Mouse (Mus musculus): ENCODE measurements around the gene Ugt1a6a. TPM values are rescaled to one million over a fixed set of nuclear protein-coding genes. Genes with fewer than 3 reads are reported as not detected.

The Ugt1a6a gene
- polyA plus RNA-seq, 1 experiment from 2014 or later = 21.3 TPM

- in situ Hi-C loops (cut with MboI; ENCODE audit: low pct_unique_long_range_greater_than_20kb) = no loop called here
- no peaks in the 10 kb centered on the region for H3K27me3 ChIP-seq
- no peak for DNase-seq (ENCODE audit: low read depth, low spot score)
- CTCF ChIA-PET = no interaction called here
- TF ChIP-seq CTCF (IDR thresholded peaks at IDR 0.05) = no peak
- POLR2A ChIA-PET = no interaction called here
- ATAC-seq = no peak
Observed at GRCm38 (mm10) chr1:88229566-88229965, 95.0 kb downstream of the Ugt1a6a start.

GRCm38 (mm10) chr1:88229986-88230385 is 95.4 kb downstream of the Ugt1a6a start:
- ATAC-seq (no peak), DNase-seq (ENCODE audit: low read depth, low spot score) (no peak)
- no peaks in the 10 kb centered on the region for H3K27me3 ChIP-seq
- in situ Hi-C loops (cut with MboI; ENCODE audit: low pct_unique_long_range_greater_than_20kb) = no loop called here
- ChIA-PET POLR2A (no interaction called here), CTCF (interaction anchor here (1.5 kb wide), 1 partner anchor 34 kb away, joined by 4 read pairs; no protein-coding TSS in a partner anchor)
- no peak for TF ChIP-seq CTCF (IDR thresholded peaks at IDR 0.05)

GRCm38 (mm10) chr1:88230421-88230820 is 95.8 kb downstream of the Ugt1a6a start:
- in situ Hi-C loops (cut with MboI; ENCODE audit: low pct_unique_long_range_greater_than_20kb) = no loop called here
- ChIA-PET POLR2A (no interaction called here), CTCF (interaction anchor here (1.1 to 1.5 kb wide), 2 partner anchors 8 to 33 kb away, joined by 3 to 4 read pairs; no protein-coding TSS in a partner anchor)
- ATAC-seq (no peak), DNase-seq (ENCODE audit: low read depth, low spot score) (no peak)
- TF ChIP-seq CTCF (IDR thresholded peaks at IDR 0.05) = no peak
- H3K27me3 ChIP-seq = no peaks in the 10 kb centered on the region

- ATAC-seq (no peak), DNase-seq (ENCODE audit: low read depth, low spot score) (no peak)
- ChIA-PET POLR2A (interaction anchor here (1.0 kb wide), 1 partner anchor 21 kb away, joined by 3 read pairs; no protein-coding TSS in a partner anchor), CTCF (interaction anchor here (1.1 to 1.5 kb wide), 2 partner anchors 9 to 32 kb away, joined by 3 to 4 read pairs; no protein-coding TSS in a partner anchor)
- TF ChIP-seq CTCF (IDR thresholded peaks at IDR 0.05) = no peak
- H3K27me3 ChIP-seq = no peaks in the 10 kb centered on the region
- in situ Hi-C loops (cut with MboI; ENCODE audit: low pct_unique_long_range_greater_than_20kb) = no loop called here
Observed at GRCm38 (mm10) chr1:88230981-88231802, 96.6 kb downstream of the Ugt1a6a start.

- in situ Hi-C loops (cut with MboI; ENCODE audit: low pct_unique_long_range_greater_than_20kb) = no loop called here
- TF ChIP-seq CTCF (IDR thresholded peaks at IDR 0.05) = no peak
- CTCF ChIA-PET = interaction anchor here (1.0 to 1.3 kb wide), 3 partner anchors 9 to 16 kb away, joined by 3 to 4 read pairs (median 3); no protein-coding TSS in a partner anchor
- ATAC-seq (no peak), DNase-seq (ENCODE audit: low read depth, low spot score) (no peak)
- no peaks in the 10 kb centered on the region for H3K27me3 ChIP-seq
- POLR2A ChIA-PET = interaction anchor here (1.0 kb wide), 1 partner anchor 20 kb away, joined by 3 read pairs; no protein-coding TSS in a partner anchor
Observed at GRCm38 (mm10) chr1:88231803-88232499, 97.3 kb downstream of the Ugt1a6a start.

- ATAC-seq (no peak), DNase-seq (ENCODE audit: low read depth, low spot score) (no peak)
- H3K27me3 ChIP-seq = no peaks in the 10 kb centered on the region
- in situ Hi-C loops (cut with MboI; ENCODE audit: low pct_unique_long_range_greater_than_20kb) = no loop called here
- CTCF ChIA-PET = interaction anchor here (1.0 to 1.3 kb wide), 2 partner anchors 14 to 15 kb away, joined by 3 to 4 read pairs; no protein-coding TSS in a partner anchor
- POLR2A ChIA-PET = no interaction called here
- no peak for TF ChIP-seq CTCF (IDR thresholded peaks at IDR 0.05)
Observed at GRCm38 (mm10) chr1:88232664-88233380, 98.2 kb downstream of the Ugt1a6a start.

- ChIA-PET POLR2A (interaction anchor here (0.6 kb wide), 1 partner anchor 67 kb away, joined by 3 read pairs; no protein-coding TSS in a partner anchor), CTCF (interaction anchor here (1.3 to 1.4 kb wide), 2 partner anchors 10 to 20 kb away, joined by 3 read pairs; no protein-coding TSS in a partner anchor)
- TF ChIP-seq CTCF (IDR thresholded peaks at IDR 0.05) = no peak
- no peaks in the 10 kb centered on the region for H3K27me3 ChIP-seq
- DNase-seq (ENCODE audit: low read depth, low spot score) (no peak), ATAC-seq (no peak)
- in situ Hi-C loops (cut with MboI; ENCODE audit: low pct_unique_long_range_greater_than_20kb) = no loop called here
Observed at GRCm38 (mm10) chr1:88233421-88234247, 99.0 kb downstream of the Ugt1a6a start.

GRCm38 (mm10) chr1:88234248-88234610 is 99.6 kb downstream of the Ugt1a6a start:
- no peaks in the 10 kb centered on the region for H3K27me3 ChIP-seq
- in situ Hi-C loops (cut with MboI; ENCODE audit: low pct_unique_long_range_greater_than_20kb) = no loop called here
- POLR2A ChIA-PET = interaction anchor here (0.6 kb wide), 1 partner anchor 68 kb away, joined by 3 read pairs; no protein-coding TSS in a partner anchor
- ATAC-seq (no peak), DNase-seq (ENCODE audit: low read depth, low spot score) (no peak)
- CTCF ChIA-PET = interaction anchor here (1.3 to 1.4 kb wide), 2 partner anchors 11 to 21 kb away, joined by 3 read pairs; no protein-coding TSS in a partner anchor
- no peak for TF ChIP-seq CTCF (IDR thresholded peaks at IDR 0.05)

- ATAC-seq = no peak
- DNase-seq (ENCODE audit: low read depth, low spot score) = no peak
- in situ Hi-C loops (cut with MboI; ENCODE audit: low pct_unique_long_range_greater_than_20kb) = no loop called here
- ChIA-PET CTCF (interaction anchor here (1.0 to 1.4 kb wide), 3 partner anchors 11 to 21 kb away, joined by 3 read pairs; no protein-coding TSS in a partner anchor), POLR2A (no interaction called here)
- no peak for TF ChIP-seq CTCF (IDR thresholded peaks at IDR 0.05)
- no peaks in the 10 kb centered on the region for H3K27me3 ChIP-seq
Observed at GRCm38 (mm10) chr1:88234646-88235045, 100.0 kb downstream of the Ugt1a6a start.

Measured in Patski (cell line).